Mouse (Mus musculus) layer of hippocampus, adult 9-10 months (tissue): ENCODE data around the gene Anp32a.

Source experiments
- DNase-seq: peaks from one replicate; pipeline ENCODE4 v3.0.0; 2022; ENCODE audit warnings: low spot score

Anp32a gene

GRCm38 (mm10) chr9:62346388-62346679 is 5.2 kb downstream of the Anp32a start:
- DNase-seq = no peak

- DNase-seq = no peak
Observed at GRCm38 (mm10) chr9:62347201-62347600, 6.1 kb downstream of the Anp32a start.

DNA sequence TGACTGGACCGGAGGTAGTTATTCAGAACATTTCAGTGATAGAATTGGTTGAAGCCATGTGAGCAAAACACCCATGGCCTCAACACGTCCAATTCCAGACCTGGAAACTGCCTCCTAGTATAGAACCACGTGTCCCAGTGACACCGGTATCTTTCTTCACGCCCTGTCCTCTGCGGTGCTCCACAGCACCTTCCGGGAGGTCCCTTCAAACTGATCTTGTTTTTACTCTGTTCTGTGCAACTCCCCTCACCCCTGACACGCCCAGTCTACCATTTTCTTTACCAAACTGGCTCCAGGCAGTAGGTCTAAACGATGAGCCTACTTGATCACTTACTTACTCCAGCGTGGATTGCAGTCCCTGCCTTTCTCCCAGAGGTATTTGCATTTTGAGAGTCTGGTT is 7.0 kb downstream of the Anp32a start:
- no peak for DNase-seq

GRCm38 (mm10) chr9:62348467-62348985 is 7.4 kb downstream of the Anp32a start:
- DNase-seq = no peak

- no peak for DNase-seq
Observed at GRCm38 (mm10) chr9:62349250-62349649, 8.2 kb downstream of the Anp32a start.

DNA sequence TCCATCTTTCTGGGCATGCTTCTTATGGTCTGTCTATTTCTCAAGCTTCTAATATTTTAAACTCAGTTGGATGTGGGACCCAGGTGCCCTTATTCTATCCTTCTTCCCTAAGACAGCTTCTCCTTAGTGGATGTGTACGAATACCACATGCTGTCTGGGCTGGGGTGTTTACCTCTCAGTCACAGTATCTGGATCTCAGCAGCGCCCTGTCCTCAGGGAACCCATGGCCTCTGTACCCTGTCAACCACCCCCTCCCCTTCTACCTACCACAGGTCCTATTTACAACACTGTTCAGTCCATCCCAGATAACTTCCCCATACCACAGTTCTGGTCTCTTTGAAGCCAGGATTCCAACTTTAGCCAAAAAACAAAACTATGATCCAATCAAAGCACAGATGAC is 9.6 kb downstream of the Anp32a start:
- DNase-seq = no peak

GRCm38 (mm10) chr9:62351200-62351599 is 10.1 kb downstream of the Anp32a start:
- DNase-seq = no peak

- no peak for DNase-seq
Observed at GRCm38 (mm10) chr9:62353784-62354183, 12.7 kb downstream of the Anp32a start.

- no peak for DNase-seq
Observed at GRCm38 (mm10) chr9:62354838-62355719, 14.0 kb downstream of the Anp32a start.

DNA sequence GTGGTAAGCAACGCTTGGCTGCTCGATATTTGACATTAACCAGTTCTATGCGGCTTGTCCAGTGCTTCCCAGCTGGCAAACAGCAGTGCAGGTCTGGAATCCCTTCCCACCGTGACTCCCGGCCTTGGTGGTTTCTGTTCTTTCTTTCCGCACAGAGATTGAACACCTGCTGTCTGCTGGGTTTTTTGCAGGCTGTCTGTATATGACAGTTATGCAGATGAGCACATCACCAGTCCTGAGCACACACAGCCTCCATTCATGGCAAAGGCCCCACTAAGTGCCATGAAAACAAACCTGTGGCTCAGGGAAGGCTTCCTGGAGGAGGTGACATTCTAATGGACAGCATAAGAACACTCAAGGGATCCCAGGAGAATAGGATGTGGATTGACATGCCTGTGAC is 14.7 kb downstream of the Anp32a start:
- DNase-seq = no peak

DNA sequence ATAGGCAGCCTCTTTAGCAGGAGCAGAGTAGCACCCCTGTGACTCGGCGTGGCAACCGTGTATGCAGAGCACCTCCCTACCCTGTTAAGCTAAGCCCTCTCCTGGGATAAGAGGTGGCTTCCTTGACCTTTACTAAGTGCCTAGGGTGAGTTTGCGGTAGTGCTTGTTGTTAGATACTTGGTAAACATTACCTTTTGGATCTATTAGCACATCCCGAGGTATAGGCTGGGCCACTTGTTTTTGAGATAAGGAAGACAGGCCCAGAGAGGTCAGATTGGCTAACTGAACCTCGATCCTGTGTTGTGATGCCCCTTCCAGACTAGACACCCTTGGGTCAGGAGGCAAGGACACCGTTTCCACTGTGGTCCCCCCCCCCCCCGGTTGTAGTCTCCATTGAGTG is 16.5 kb downstream of the Anp32a start:
- no peak for DNase-seq

GRCm38 (mm10) chr9:62358851-62359250 is 17.8 kb downstream of the Anp32a start:
- no peak for DNase-seq

DNA sequence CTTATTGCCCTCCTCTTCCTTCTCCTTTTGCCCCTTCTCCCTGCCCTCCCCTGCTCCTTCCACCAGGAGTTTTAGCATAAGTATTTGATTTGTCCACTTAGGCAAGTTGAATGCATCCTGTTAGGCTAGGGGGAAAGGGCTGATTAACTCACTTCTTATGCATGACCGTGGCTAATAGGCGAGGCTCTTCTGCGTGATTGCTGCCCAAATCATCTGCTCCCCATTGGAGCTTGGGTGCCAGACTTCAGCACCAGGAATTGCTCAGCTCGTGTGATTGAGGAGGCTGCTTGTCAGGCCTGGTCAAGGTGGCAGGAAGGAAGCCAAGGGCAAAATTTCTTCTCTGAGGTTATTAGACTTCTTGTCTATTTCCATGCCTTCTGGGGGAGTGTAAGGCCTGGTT is 19.8 kb downstream of the Anp32a start:
- DNase-seq = no peak

GRCm38 (mm10) chr9:62362835-62363385 is 21.8 kb downstream of the Anp32a start:
- DNase-seq = no peak

DNA sequence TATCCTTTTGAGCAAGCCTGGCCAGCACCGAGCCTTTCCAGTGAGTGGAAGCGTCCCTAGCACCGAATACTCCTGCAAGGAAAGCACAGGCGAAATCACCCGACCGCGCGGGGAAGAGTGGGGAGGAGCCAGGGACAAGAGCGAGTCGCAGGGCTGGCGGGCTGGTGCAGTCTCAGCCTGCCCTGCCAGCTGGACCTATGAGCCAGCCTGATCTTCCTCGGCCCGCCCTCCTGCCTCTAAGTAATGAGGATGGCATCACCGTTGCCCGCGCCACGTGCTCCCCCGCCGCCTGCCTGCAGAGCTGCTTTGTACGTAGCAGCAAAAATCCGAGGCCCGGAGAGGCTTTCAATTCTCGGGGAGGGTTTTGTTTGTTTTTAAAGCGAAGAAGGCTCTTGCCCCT is 22.5 kb downstream of the Anp32a start:
- DNase-seq = no peak

GRCm38 (mm10) chr9:62364216-62364615 is 23.1 kb downstream of the Anp32a start:
- no peak for DNase-seq

DNA sequence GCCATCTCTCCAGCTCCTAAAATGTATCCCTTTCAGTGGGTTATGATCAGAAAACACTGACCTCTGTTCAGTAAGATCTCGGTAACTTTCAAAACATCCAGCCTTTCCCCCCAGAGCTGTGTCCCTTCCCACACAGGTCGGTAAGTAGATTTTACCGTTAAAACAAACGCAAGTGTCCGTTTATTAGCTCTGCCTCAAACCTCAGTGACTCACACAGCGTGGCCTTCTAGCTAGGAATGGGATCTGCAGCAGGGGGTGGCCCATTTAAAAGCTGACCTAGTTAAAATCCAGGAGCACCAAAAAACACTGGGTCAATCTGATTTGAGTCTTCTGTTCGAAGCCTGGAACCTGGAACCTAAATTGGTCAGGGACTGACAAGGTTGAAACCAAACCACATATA is 23.7 kb downstream of the Anp32a start:
- no peak for DNase-seq

GRCm38 (mm10) chr9:62365326-62366080 is 24.4 kb downstream of the Anp32a start:
- no peak for DNase-seq

GRCm38 (mm10) chr9:62366478-62367458 is 25.7 kb downstream of the Anp32a start:
- no peak for DNase-seq

GRCm38 (mm10) chr9:62367510-62368071 is 26.5 kb downstream of the Anp32a start:
- no peak for DNase-seq

DNA sequence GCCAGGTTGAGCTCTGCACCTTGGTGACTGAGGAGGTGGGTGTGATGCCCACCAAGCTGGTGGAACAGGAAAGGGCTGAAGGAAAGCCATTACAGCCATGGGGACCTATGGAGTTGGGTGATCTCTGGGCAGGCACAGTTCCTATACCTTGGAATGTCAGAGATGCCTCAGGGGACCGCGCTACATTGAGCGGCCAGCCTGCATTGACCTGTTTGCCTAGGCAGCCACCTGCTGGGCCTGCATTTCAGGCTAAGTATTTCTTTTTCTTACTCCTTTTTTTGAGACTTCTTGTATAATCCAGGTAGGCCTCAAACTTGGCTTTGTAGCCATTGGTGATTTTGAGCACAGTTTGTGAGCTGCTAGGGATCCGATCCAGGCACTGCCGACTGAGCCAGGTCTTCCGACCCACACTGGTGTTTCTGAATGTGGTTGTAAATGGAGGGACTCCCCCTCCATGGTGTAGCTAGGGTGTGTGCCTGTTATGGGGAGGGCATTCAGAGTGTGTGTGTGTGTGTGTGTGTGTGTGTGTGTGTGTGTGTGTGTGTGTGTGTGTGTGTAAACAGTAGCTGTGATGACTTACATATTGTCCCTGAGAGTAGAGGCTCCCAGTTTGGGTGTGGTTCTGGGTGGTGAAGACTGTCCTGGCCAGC is 27.3 kb downstream of the Anp32a start:
- DNase-seq = no peak
